Mouse (Mus musculus) small intestine, adult 2 months (tissue): ENCODE results near the gene Neu2. TPM values are rescaled to one million over a fixed set of nuclear protein-coding genes. Genes with fewer than 3 reads are reported as not detected.

Source experiments
- H3K27ac ChIP-seq: fragments of 200-500 bp; 2 replicates; pipeline ENCODE4 v1.5.1; 2012; ENCODE audit warnings: low read depth, low read length, control low read depth, inconsistent platforms; ENCODE audit not compliant: insufficient read depth
- H3K27me3 ChIP-seq: fragments of 200-500 bp; 2 replicates; pipeline ENCODE4 v1.6.1; 2012; ENCODE audit warnings: mild to moderate bottlenecking, moderate library complexity, low read length, inconsistent platforms; ENCODE audit not compliant: control insufficient read depth, insufficient read depth
- H3K36me3 ChIP-seq: fragments of 200-500 bp; 2 replicates; pipeline ENCODE4 v1.6.1; 2012; ENCODE audit warnings: mild to moderate bottlenecking, low read length, control low read depth, inconsistent platforms; ENCODE audit not compliant: control insufficient read depth, insufficient read depth
- H3K4me1 ChIP-seq: fragments of 200-500 bp; 2 replicates; pipeline ENCODE4 v1.6.1; 2012; ENCODE audit warnings: low read length, inconsistent platforms, mixed read lengths; ENCODE audit not compliant: control insufficient read depth, insufficient read depth, insufficient read length
- H3K4me3 ChIP-seq: fragments of 200-500 bp; 2 replicates; pipeline ENCODE4 v1.5.1; 2012; ENCODE audit warnings: low read depth, mild to moderate bottlenecking, control low read depth, inconsistent platforms, low read length, moderate library complexity
- CTCF ChIP-seq: fragments of 200-500 bp; IDR thresholded peaks from 2 replicates; pipeline ENCODE4 v1.5.1; 2012; ENCODE audit warnings: low read depth, mild to moderate bottlenecking, control low read depth, inconsistent platforms, low read length, moderate library complexity, mixed read lengths; ENCODE audit not compliant: insufficient replicate concordance, insufficient read length; ENCODE audit errors: extremely low read depth
- POLR2A ChIP-seq: fragments of 200-500 bp; IDR thresholded peaks from 2 replicates; pipeline ENCODE4 v1.6.1; 2012; ENCODE audit warnings: low read depth, mild to moderate bottlenecking, control low read depth, inconsistent platforms, low read length, moderate library complexity
- WGBS: fragments of 180-500 bp; shearing (Covaris S2); methylation state at CpG from one replicate; pipeline ENCODE4 v1.1.7; 2018; 5-methylcytosine and 5-hydroxymethylcytosine counted together
- polyA plus RNA-seq: library from polyadenylated mRNA; depleted of rRNA; stranded (reverse); fragments of >200 nt; gene quantifications from 2 replicates; pipeline ENCODE4 v1.2.3, GENCODE M21; 2012

Neu2 gene
- polyA plus RNA-seq, 1 experiment: 2.1 TPM

- Histone ChIP-seq H3K27ac (no peak overlapping the region), H3K27me3 (no peaks in the 10 kb centered on the region), H3K36me3 (no peaks in the 10 kb centered on the region), H3K4me1 (peaks cover 8% of the 10 kb centered on the region; the same call in 1 of the 2 replicates), H3K4me3 (no peak overlapping the region)
- 52% methylated on average over 6 of the region's 6 CpGs for WGBS
- TF ChIP-seq CTCF (no peak), POLR2A (no peak)
These were observed 122.5 kb downstream of the Neu2 start for GRCm38 (mm10) chr1:87632163-87632562.

- Histone ChIP-seq H3K4me3 (no peak overlapping the region), H3K4me1 (peaks cover 10% of the 10 kb centered on the region), H3K27ac (no peak overlapping the region), H3K36me3 (no peaks in the 10 kb centered on the region), H3K27me3 (no peaks in the 10 kb centered on the region)
- TF ChIP-seq CTCF (no peak), POLR2A (no peak)
- WGBS: 56% methylated on average over 12 of the region's 12 CpGs
These were observed 127.0 kb downstream of the Neu2 start for GRCm38 (mm10) chr1:87636716-87637117.

GRCm38 (mm10) chr1:87637121-87637877 lies 127.6 kb downstream of the Neu2 start:
- no peaks in the 10 kb centered on the region for H3K36me3 ChIP-seq
- H3K4me3 ChIP-seq: no peak overlapping the region
- peaks cover 10% of the 10 kb centered on the region for H3K4me1 ChIP-seq
- H3K27me3 ChIP-seq: no peaks in the 10 kb centered on the region
- TF ChIP-seq CTCF (no peak), POLR2A (no peak)
- 63% methylated on average over 4 of the region's 4 CpGs for WGBS
- H3K27ac ChIP-seq: no peak overlapping the region

- Histone ChIP-seq H3K27ac (0 out of 2 replicates have a peak overlapping the region, but pooled peaks have one; percentile 19), H3K4me1 (peaks cover 10% of the 10 kb centered on the region), H3K4me3 (no peak overlapping the region), H3K27me3 (no peaks in the 10 kb centered on the region), H3K36me3 (no peaks in the 10 kb centered on the region)
- WGBS: 86% methylated on average over 4 of the region's 4 CpGs
- TF ChIP-seq CTCF (no peak), POLR2A (no peak)
These were observed 128.3 kb downstream of the Neu2 start for GRCm38 (mm10) chr1:87637878-87638600.

- H3K27me3 ChIP-seq: no peaks in the 10 kb centered on the region
- H3K4me1 ChIP-seq: peaks cover 10% of the 10 kb centered on the region
- H3K4me3 ChIP-seq: no peak overlapping the region
- TF ChIP-seq POLR2A (no peak), CTCF (no peak)
- no peaks in the 10 kb centered on the region for H3K36me3 ChIP-seq
- peak overlapping the region; percentile 72 for H3K27ac ChIP-seq
- 75% methylated on average over 8 of the region's 8 CpGs for WGBS
These were observed 130.0 kb downstream of the Neu2 start for GRCm38 (mm10) chr1:87639724-87640123.

- 63% methylated on average over 17 of the region's 17 CpGs for WGBS
- Histone ChIP-seq H3K36me3 (no peaks in the 10 kb centered on the region), H3K27ac (peak overlapping the region; percentile 72), H3K4me3 (no peak overlapping the region), H3K4me1 (peaks cover 10% of the 10 kb centered on the region), H3K27me3 (no peaks in the 10 kb centered on the region)
- TF ChIP-seq CTCF (no peak), POLR2A (no peak)
These were observed 130.5 kb downstream of the Neu2 start for GRCm38 (mm10) chr1:87640165-87640661.

GRCm38 (mm10) chr1:87643016-87643415 lies 133.3 kb downstream of the Neu2 start:
- TF ChIP-seq POLR2A: no peak
- no peak for TF ChIP-seq CTCF
- WGBS: 82% methylated on average over 7 of the region's 7 CpGs
- Histone ChIP-seq H3K4me1 (peaks cover 2% of the 10 kb centered on the region; the same call in 1 of the 2 replicates), H3K27me3 (no peaks in the 10 kb centered on the region), H3K4me3 (no peak overlapping the region), H3K36me3 (no peaks in the 10 kb centered on the region), H3K27ac (no peak overlapping the region)
